Mouse (Mus musculus): ENCODE measurements around the gene Trabd. TPM values are rescaled to one million over a fixed set of nuclear protein-coding genes. Genes with fewer than 3 reads are reported as not detected.

Trabd gene
- polyA plus RNA-seq, 1 experiment from 2014 or later: 48.4 TPM

Other genes starting within 250 kb of the Trabd start
- gene Pim3, start 212.9 kb upstream of the Trabd start, polyA plus RNA-seq (2016; fragmentation: Nextera tagmentation; extraction: Ambion mirVana): 45.3 and 48.0 TPM in 2 replicates
- not detected in 2 replicates for gene Ttll8, start 120.7 kb upstream of the Trabd start, polyA plus RNA-seq (2016; fragmentation: Nextera tagmentation; extraction: Ambion mirVana)
- gene Mlc1, start 96.1 kb upstream of the Trabd start, polyA plus RNA-seq (2016; fragmentation: Nextera tagmentation; extraction: Ambion mirVana): 4.7 and 6.2 TPM in 2 replicates
- gene Mov10l1, start 92.2 kb upstream of the Trabd start, polyA plus RNA-seq (2016; fragmentation: Nextera tagmentation; extraction: Ambion mirVana): not detected in 2 replicates
- 2.0 and 2.1 TPM in 2 replicates for gene Panx2, start 15.4 kb upstream of the Trabd start, polyA plus RNA-seq (2016; fragmentation: Nextera tagmentation; extraction: Ambion mirVana)
- gene Selenoo, start 14.0 kb downstream of the Trabd start, polyA plus RNA-seq (2016; fragmentation: Nextera tagmentation; extraction: Ambion mirVana): 23.9 and 24.8 TPM in 2 replicates
- 22.3 and 22.8 TPM in 2 replicates for gene Tubgcp6, start 48.0 kb downstream of the Trabd start, polyA plus RNA-seq (2016; fragmentation: Nextera tagmentation; extraction: Ambion mirVana)
- gene Hdac10, start 53.6 kb downstream of the Trabd start, polyA plus RNA-seq (2016; fragmentation: Nextera tagmentation; extraction: Ambion mirVana): 18.8 and 22.0 TPM in 2 replicates
- 10.0 and 11.4 TPM in 2 replicates for gene Mapk12, start 65.6 kb downstream of the Trabd start, polyA plus RNA-seq (2016; fragmentation: Nextera tagmentation; extraction: Ambion mirVana)
- 39.0 and 41.9 TPM in 2 replicates for gene Mapk11, start 74.5 kb downstream of the Trabd start, polyA plus RNA-seq (2016; fragmentation: Nextera tagmentation; extraction: Ambion mirVana)
- gene Plxnb2, start 105.7 kb downstream of the Trabd start, polyA plus RNA-seq (2016; fragmentation: Nextera tagmentation; extraction: Ambion mirVana): 167 and 169 TPM in 2 replicates
- 54.6 and 57.7 TPM in 2 replicates for gene Dennd6b, start 121.4 kb downstream of the Trabd start, polyA plus RNA-seq (2016; fragmentation: Nextera tagmentation; extraction: Ambion mirVana)
- gene Ppp6r2, start 136.4 kb downstream of the Trabd start, polyA plus RNA-seq (2016; fragmentation: Nextera tagmentation; extraction: Ambion mirVana): 62.3 and 65.2 TPM in 2 replicates
- 81.1 and 95.5 TPM in 2 replicates for gene Sbf1, start 240.2 kb downstream of the Trabd start, polyA plus RNA-seq (2016; fragmentation: Nextera tagmentation; extraction: Ambion mirVana)
- gene Adm2, start 247.6 kb downstream of the Trabd start, polyA plus RNA-seq (2016; fragmentation: Nextera tagmentation; extraction: Ambion mirVana): not detected in 2 replicates

Data from hindbrain, embryonic 12.5 days (tissue).